Mouse (Mus musculus): ENCODE results near the gene Chst11. TPM values are rescaled to one million over a fixed set of nuclear protein-coding genes. Genes with fewer than 3 reads are reported as not detected.

Chst11 gene
- polyA plus RNA-seq, 1 experiment from 2014 or later, result 0.98 TPM

DNA sequence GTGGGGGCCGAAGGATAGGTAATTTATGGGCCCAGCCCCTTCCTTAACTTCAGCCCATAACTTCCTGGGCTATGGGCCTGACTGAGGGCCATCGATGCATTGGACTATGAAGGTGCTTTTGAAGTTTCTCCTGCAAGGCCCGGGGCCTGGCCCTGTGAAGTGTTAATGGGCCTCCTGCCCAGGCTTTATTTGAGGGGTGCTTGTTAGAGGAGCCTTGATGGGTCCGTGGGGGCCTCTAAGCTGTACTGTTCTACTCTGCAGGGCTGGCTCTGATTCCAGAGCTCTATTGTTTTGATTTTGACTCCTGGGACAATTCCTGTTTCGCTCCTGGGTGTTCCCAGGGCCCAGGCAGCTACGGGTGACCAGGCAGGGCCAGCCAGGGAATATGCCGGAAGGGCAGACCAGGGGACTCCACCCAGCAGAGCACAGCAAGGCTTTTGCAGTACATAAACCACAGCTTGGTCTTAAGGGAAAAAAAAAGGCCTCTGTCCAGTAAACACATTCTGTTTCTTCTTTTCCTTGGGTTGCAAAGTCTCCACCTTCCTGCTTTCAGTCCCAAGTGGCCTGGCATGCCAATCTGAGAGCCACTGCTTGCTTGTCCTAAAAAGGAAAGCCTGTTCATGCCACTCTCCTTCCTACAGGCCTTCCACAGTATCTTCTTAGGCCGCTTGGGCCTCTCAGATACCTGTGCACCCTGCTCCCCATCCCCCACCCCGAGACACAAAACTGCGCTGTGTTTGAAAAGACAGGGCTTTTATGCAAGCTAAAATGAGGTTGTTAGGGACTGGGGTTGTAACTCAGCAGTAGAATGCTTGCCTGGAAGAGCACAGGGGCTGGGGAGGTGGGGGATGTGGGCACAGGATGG lies 57.5 kb downstream of the Chst11 start:
- 32% methylated on average over 10 of the region's 10 CpGs for WGBS
- ATAC-seq, result peak; percentile 89

DNA sequence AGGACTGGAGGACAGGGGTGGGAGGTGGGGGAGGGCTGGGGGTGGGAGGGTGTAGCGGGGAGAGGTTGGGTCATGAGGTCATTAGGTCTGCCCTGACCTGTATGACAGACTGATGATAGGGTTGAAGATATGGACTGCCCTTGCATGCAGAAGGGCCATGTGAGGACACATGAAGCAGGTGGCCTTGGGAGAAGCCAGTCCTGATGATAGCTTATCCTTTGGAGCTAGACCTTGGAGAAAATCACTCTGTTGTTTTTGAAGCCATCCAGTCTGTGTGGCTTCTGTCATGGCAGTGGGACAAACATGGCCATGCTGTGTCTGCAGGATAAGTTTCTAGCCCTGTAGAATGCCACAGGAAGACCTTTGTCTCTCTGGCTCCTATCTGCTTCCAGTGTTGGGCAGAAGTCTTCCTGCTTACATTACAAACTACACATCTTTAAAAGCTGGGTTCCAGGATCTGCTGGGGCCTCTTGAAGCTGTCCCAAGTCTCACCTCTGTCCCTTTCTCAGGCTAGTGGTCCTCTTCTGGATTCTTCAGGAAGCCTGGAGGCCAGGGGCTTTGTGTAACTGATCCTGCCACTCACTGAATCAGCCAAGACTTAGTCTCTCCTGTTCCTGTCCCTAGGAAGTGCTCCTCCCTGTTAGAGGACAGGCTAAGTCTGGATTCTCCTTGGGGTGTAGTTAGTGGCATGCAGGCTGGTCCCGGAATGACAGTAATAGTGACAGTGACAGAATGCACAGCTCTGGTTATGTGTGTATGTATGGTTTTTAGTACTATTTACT lies 58.4 kb downstream of the Chst11 start:
- H3K36me3 ChIP-seq (ENCODE audit: insufficient read depth, low read length), result no peaks in the 10 kb centered on the region
- peak overlapping the region; percentile 83 for H3K27ac ChIP-seq (ENCODE audit: low read length)
- H3K9ac ChIP-seq (replicated peaks; ENCODE audit: low read depth), result no peak overlapping the region
- H3K27me3 ChIP-seq (replicated peaks; ENCODE audit: insufficient read depth, low read length), result no peaks in the 10 kb centered on the region
- no peak overlapping the region for H3K4me2 ChIP-seq (replicated peaks; ENCODE audit: low read depth, low read length)
- no peaks in the 10 kb centered on the region for H3K9me3 ChIP-seq (ENCODE audit: low read length)
- WGBS, result 57% methylated on average over 2 of the region's 2 CpGs
- H3K4me3 ChIP-seq (ENCODE audit: low read depth, low read length), result no peak overlapping the region
- DNase-seq (ENCODE audit: low spot score) (peak; percentile 45), ATAC-seq (peak; percentile 70)
- no peaks in the 10 kb centered on the region; the same call in 1 of the 2 replicates for H3K4me1 ChIP-seq (ENCODE audit: insufficient read depth, low read depth, low read length)
- TF ChIP-seq EP300 (IDR thresholded peaks at IDR 0.05) (peak; percentile 51), CTCF (IDR thresholded peaks at IDR 0.05) (no peak)

More for the DNA sequence above, 57.5 kb downstream of the Chst11 start:
- Histone ChIP-seq H3K4me2 (replicated peaks; ENCODE audit: low read depth, low read length) (no peak overlapping the region), H3K9ac (replicated peaks; ENCODE audit: low read depth) (no peak overlapping the region), H3K27me3 (replicated peaks; ENCODE audit: insufficient read depth, low read length) (no peaks in the 10 kb centered on the region), H3K4me3 (ENCODE audit: low read depth, low read length) (no peak overlapping the region), H3K27ac (ENCODE audit: low read length) (peak overlapping the region; percentile 83), H3K36me3 (ENCODE audit: insufficient read depth, low read length) (no peaks in the 10 kb centered on the region), H3K9me3 (ENCODE audit: low read length) (no peaks in the 10 kb centered on the region), H3K4me1 (ENCODE audit: insufficient read depth, low read depth, low read length) (no peaks in the 10 kb centered on the region; the same call in 1 of the 2 replicates)
- DNase-seq (ENCODE audit: low spot score), result peak; percentile 68
- TF ChIP-seq CTCF (IDR thresholded peaks at IDR 0.05) (no peak), EP300 (IDR thresholded peaks at IDR 0.05) (peak; percentile 78)

DNA sequence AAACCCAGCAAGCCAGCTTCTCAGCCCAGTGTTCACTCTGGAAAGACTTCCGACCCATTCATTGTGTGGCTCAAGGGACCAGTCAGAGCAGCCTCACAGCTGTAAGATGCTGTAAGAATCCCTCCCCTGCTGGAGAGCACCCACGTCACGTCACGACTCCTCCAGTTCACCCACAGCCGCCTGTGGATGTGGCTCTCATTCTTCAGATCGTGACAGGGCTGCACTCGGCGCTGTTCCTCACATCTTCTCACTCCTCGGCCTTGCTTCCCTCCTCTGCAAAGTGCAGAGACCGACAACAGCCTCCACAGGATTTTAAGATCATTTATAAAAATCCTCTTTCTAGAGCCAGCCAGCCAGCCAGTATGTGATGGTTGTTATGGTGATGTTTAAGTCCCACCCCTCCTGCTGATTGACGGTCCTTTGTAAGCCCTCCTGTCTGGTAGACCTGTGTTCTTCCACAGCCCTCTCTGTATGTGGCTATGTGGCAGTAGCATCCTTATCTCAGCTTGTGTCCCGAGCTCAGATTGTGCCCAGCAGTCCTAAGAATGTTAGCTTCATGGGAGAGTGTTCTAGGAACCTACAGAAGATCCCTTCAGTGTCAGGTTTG lies 64.0 kb downstream of the Chst11 start:
- H3K27me3 ChIP-seq (replicated peaks; ENCODE audit: insufficient read depth, low read length), result no peaks in the 10 kb centered on the region
- H3K4me2 ChIP-seq (replicated peaks; ENCODE audit: low read depth, low read length), result no peak overlapping the region
- H3K4me1 ChIP-seq (ENCODE audit: insufficient read depth, low read depth, low read length), result no peaks in the 10 kb centered on the region
- DNase-seq (ENCODE audit: low spot score) (no peak), ATAC-seq (no peak)
- no peak overlapping the region for H3K4me3 ChIP-seq (ENCODE audit: low read depth, low read length)
- H3K27ac ChIP-seq (ENCODE audit: low read length), result no peak overlapping the region
- no peak overlapping the region for H3K9ac ChIP-seq (replicated peaks; ENCODE audit: low read depth)
- TF ChIP-seq EP300 (IDR thresholded peaks at IDR 0.05) (no peak), CTCF (IDR thresholded peaks at IDR 0.05) (no peak)
- H3K9me3 ChIP-seq (ENCODE audit: low read length), result no peaks in the 10 kb centered on the region
- 45% methylated on average over 12 of the region's 12 CpGs for WGBS
- H3K36me3 ChIP-seq (ENCODE audit: insufficient read depth, low read length), result no peaks in the 10 kb centered on the region

DNA sequence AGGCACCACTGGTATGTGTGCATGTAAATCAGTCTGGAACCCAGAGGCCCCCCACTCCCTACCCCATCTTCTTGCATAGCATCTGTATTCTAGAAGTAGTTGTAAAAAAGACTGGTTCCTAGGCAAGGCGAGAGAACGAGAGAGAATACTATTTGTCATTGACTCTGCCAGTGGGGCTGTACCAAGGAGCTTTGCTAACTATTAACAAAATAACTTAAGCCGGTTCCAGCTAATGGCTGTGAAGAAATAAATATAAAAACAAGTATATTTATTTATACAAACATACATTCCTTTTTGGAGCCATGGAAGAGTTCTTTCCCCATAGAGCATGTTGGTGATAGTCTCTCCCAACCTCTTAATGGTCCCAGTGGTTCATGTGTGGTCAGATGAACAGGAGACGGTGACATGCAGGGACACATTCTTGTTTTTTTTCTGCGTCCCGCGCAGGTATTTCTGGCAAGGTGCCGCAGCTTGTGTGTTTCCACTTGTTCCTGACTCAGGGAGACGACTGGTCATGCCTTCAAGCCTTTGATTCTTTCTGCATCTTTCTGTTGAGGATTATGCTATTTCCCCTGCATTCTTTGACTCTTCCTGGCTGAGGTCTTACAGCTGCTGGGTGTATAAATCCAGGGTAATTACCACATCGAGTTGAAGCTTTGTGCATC lies 68.7 kb downstream of the Chst11 start:
- H3K9ac ChIP-seq (replicated peaks; ENCODE audit: low read depth), result no peak overlapping the region
- WGBS, result 83% methylated on average over 10 of the region's 10 CpGs
- no peaks in the 10 kb centered on the region for H3K36me3 ChIP-seq (ENCODE audit: insufficient read depth, low read length)
- TF ChIP-seq CTCF (IDR thresholded peaks at IDR 0.05) (no peak), EP300 (IDR thresholded peaks at IDR 0.05) (no peak)
- no peak overlapping the region for H3K4me2 ChIP-seq (replicated peaks; ENCODE audit: low read depth, low read length)
- DNase-seq (ENCODE audit: low spot score) (no peak), ATAC-seq (no peak)
- no peak overlapping the region for H3K27ac ChIP-seq (ENCODE audit: low read length)
- H3K4me1 ChIP-seq (ENCODE audit: insufficient read depth, low read depth, low read length), result no peaks in the 10 kb centered on the region
- no peaks in the 10 kb centered on the region for H3K9me3 ChIP-seq (ENCODE audit: low read length)
- no peak overlapping the region for H3K4me3 ChIP-seq (ENCODE audit: low read depth, low read length)
- no peaks in the 10 kb centered on the region for H3K27me3 ChIP-seq (replicated peaks; ENCODE audit: insufficient read depth, low read length)

DNA sequence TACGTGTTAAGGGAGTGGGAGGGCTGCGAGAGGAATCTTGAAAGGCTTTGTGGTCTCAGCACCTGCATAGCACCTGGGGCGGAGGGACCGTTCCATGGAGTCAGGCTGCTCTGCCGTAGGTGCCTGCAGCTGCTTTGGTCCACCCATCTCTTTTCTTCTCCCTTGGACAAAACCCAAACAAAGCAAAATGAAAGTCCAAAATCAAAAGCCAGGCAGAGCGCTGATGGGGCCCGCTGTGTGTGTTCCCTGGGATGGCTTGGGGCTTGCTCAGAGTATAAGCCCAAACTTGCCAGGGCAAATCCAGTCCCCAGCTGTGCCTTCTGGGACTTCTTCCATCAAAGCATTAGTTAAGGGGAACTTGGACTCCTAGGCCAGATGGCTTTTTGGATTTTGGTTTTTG lies 71.0 kb downstream of the Chst11 start:
- H3K4me1 ChIP-seq (ENCODE audit: insufficient read depth, low read depth, low read length), result no peaks in the 10 kb centered on the region; the same call in 1 of the 2 replicates
- H3K9me3 ChIP-seq (ENCODE audit: low read length), result no peaks in the 10 kb centered on the region
- H3K36me3 ChIP-seq (ENCODE audit: insufficient read depth, low read length), result no peaks in the 10 kb centered on the region
- TF ChIP-seq EP300 (IDR thresholded peaks at IDR 0.05) (no peak), CTCF (IDR thresholded peaks at IDR 0.05) (no peak)
- DNase-seq (ENCODE audit: low spot score) (no peak), ATAC-seq (no peak)
- H3K4me2 ChIP-seq (replicated peaks; ENCODE audit: low read depth, low read length), result no peak overlapping the region
- 77% methylated on average over 7 of the region's 7 CpGs for WGBS
- no peak overlapping the region for H3K4me3 ChIP-seq (ENCODE audit: low read depth, low read length)
- no peak overlapping the region for H3K9ac ChIP-seq (replicated peaks; ENCODE audit: low read depth)
- no peak overlapping the region for H3K27ac ChIP-seq (ENCODE audit: low read length)
- no peaks in the 10 kb centered on the region for H3K27me3 ChIP-seq (replicated peaks; ENCODE audit: insufficient read depth, low read length)

All from lung, postnatal 0 days (tissue).